Mouse (Mus musculus): Measurements from ENCODE around the gene Ctso. TPM values are rescaled to one million over a fixed set of nuclear protein-coding genes. Genes with fewer than 3 reads are reported as not detected.

Ctso gene
- total RNA-seq, 2 experiments from 2014 or later = 8.7 to 9.5 TPM

Other genes with a start within 250 kb of the Ctso start
- not detected for gene Tdo2, start 43.6 kb downstream of the Ctso start, total RNA-seq (2021)
- gene Asic5, start 49.7 kb downstream of the Ctso start, total RNA-seq (2021) = not detected
- gene Gucy1b1, start 142.1 kb downstream of the Ctso start, total RNA-seq (2021) = 10 to 100 TPM; 13.6 to 14.5 TPM
- 10 to 100 TPM; 17.6 to 21.7 TPM for gene Gucy1a1, start 213.2 kb downstream of the Ctso start, total RNA-seq (2021)